Mouse (Mus musculus): Measurements from ENCODE around the gene Noc3l. TPM values are rescaled to one million over a fixed set of nuclear protein-coding genes. Genes with fewer than 3 reads are reported as not detected.

Noc3l gene
- polyA plus RNA-seq, 1 experiment from 2014 or later: 8.0 TPM

- ATAC-seq (replicated peaks; ENCODE audit: low FRiP score): no peak
- WGBS: 89% methylated on average over 3 of the region's 3 CpGs
- no peaks in the 10 kb centered on the region for H3K9me3 ChIP-seq (replicated peaks)
- H3K4me1 ChIP-seq: 0 out of 2 replicates have a peak, but pooled peaks cover 5% of the 10 kb centered on the region
- H3K9ac ChIP-seq: no peak overlapping the region
- H3K36me3 ChIP-seq: no peaks in the 10 kb centered on the region
- no peak overlapping the region for H3K4me2 ChIP-seq
- H3K4me3 ChIP-seq (replicated peaks): no peak overlapping the region
- no peak overlapping the region for H3K27ac ChIP-seq
- H3K27me3 ChIP-seq: no peaks in the 10 kb centered on the region
Observed at GRCm38 (mm10) chr19:38757161-38757560, 61.9 kb downstream of the Noc3l start.

GRCm38 (mm10) chr19:38750192-38750591 is 68.8 kb downstream of the Noc3l start:
- 44% methylated on average over 4 of the region's 4 CpGs for WGBS
- H3K9ac ChIP-seq: no peak overlapping the region

DNA sequence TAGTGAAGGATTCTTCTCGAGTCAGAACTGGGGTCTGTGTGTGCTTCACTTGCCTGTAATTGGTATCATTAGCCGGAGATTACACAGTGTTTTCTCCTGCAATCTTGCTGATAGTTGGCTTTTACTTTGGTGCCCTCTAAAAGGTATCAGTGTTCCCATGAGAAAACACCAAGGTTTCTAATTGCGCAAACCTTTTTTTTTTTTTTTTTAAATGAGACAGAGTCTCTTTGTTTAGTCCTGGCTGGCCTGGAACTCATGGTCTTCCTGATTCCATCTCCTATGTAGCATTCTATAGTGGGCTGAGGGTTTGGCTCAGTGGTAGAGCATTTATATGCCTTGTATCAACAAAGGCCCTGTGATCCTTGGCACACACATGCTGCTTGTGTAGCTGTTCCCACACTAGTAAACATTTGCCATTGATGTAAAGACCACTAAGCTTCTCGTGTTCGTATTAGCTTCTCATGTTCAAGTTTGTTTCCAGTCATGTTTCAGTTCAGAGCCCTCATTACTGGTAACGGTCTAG is 72.5 kb downstream of the Noc3l start:
- 45% methylated on average over 6 of the region's 6 CpGs for WGBS
- Histone ChIP-seq H3K27me3 (no peaks in the 10 kb centered on the region), H3K27ac (no peak overlapping the region), H3K36me3 (no peaks in the 10 kb centered on the region), H3K9ac (no peak overlapping the region), H3K4me2 (no peak overlapping the region), H3K9me3 (replicated peaks) (no peaks in the 10 kb centered on the region), H3K4me1 (0 out of 2 replicates have a peak, but pooled peaks cover 8% of the 10 kb centered on the region), H3K4me3 (replicated peaks) (no peak overlapping the region)
- no peak for ATAC-seq (replicated peaks; ENCODE audit: low FRiP score)

More at GRCm38 (mm10) chr19:38750192-38750591, 68.8 kb downstream of the Noc3l start:
- Histone ChIP-seq H3K27ac (no peak overlapping the region), H3K4me3 (replicated peaks) (no peak overlapping the region), H3K36me3 (no peaks in the 10 kb centered on the region), H3K9me3 (replicated peaks) (no peaks in the 10 kb centered on the region), H3K27me3 (no peaks in the 10 kb centered on the region), H3K4me1 (0 out of 2 replicates have a peak, but pooled peaks cover 5% of the 10 kb centered on the region), H3K4me2 (no peak overlapping the region)
- ATAC-seq (replicated peaks; ENCODE audit: low FRiP score): no peak

DNA sequence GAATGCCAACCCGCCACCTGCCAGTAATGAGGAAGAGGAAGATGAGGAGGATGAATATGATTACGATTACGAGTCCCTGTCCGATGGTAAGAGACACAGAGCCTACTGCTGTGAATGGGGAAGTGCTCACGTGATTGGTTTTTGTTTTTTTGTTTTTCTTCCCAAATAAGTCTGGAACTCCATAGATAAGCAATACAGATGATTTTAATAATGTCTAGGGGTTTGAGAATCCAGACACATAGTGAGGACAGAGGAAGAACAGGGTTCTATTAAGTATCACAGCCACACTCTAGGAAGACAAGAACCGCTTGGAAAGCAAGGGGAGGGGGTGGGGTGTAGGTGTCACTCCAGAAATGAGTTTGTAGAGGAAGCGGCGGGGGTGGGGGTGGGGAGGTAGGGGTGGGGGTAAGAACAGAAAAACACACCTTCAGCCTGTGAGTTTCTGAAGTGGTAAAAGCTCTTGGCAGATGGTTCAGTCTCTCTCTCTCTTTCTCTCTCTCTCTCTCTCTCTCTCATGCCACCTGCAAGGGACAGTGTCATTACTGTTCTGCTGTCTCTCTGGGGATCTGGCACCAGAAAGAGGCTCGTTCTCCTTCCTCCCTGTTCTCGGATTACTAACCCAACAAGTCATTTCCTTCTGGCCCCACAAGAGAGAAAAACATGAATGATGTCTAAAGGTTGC is 73.1 kb downstream of the Noc3l start:
- Histone ChIP-seq H3K4me1 (0 out of 2 replicates have a peak, but pooled peaks cover 8% of the 10 kb centered on the region), H3K27ac (no peak overlapping the region), H3K9me3 (replicated peaks) (no peaks in the 10 kb centered on the region), H3K9ac (no peak overlapping the region), H3K36me3 (no peaks in the 10 kb centered on the region), H3K27me3 (no peaks in the 10 kb centered on the region), H3K4me3 (replicated peaks) (no peak overlapping the region), H3K4me2 (no peak overlapping the region)
- ATAC-seq (replicated peaks; ENCODE audit: low FRiP score): 0 out of 2 replicates have a peak, but pooled peaks have one; percentile 33
- 54% methylated on average over 10 of the region's 10 CpGs for WGBS

- Histone ChIP-seq H3K4me1 (0 out of 2 replicates have a peak, but pooled peaks cover 8% of the 10 kb centered on the region), H3K9me3 (replicated peaks) (no peaks in the 10 kb centered on the region), H3K4me2 (no peak overlapping the region), H3K9ac (no peak overlapping the region), H3K27me3 (no peaks in the 10 kb centered on the region), H3K4me3 (replicated peaks) (no peak overlapping the region), H3K27ac (no peak overlapping the region), H3K36me3 (no peaks in the 10 kb centered on the region)
- no peak for ATAC-seq (replicated peaks; ENCODE audit: low FRiP score)
- WGBS: 61% methylated on average over 8 of the region's 8 CpGs
Observed at GRCm38 (mm10) chr19:38744546-38744945, 74.5 kb downstream of the Noc3l start.

Other genes starting within 250 kb of the Noc3l start
- gene Tbc1d12, start 17.3 kb upstream of the Noc3l start, polyA plus RNA-seq (2015; fragmentation: Nextera tagmentation; extraction: Ambion mirVana): 2.2 and 2.4 TPM in 2 replicates
- gene Hells, start 111.7 kb upstream of the Noc3l start, polyA plus RNA-seq (2015; fragmentation: Nextera tagmentation; extraction: Ambion mirVana): 53.6 and 56.9 TPM in 2 replicates
- 0.08 TPM in 1 of 2 replicates, not detected in the other for gene Cyp2c55, start 187.8 kb upstream of the Noc3l start, polyA plus RNA-seq (2015; fragmentation: Nextera tagmentation; extraction: Ambion mirVana)
- not detected in 2 replicates for gene Cyp2c65, start 241.8 kb upstream of the Noc3l start, polyA plus RNA-seq (2015; fragmentation: Nextera tagmentation; extraction: Ambion mirVana)

All from kidney, embryonic 15.5 days (tissue).